Mouse (Mus musculus) adrenal gland, adult 8-10 months (tissue): ENCODE results near the gene Lrmda. TPM values are rescaled to one million over a fixed set of nuclear protein-coding genes. Genes with fewer than 3 reads are reported as not detected.

ENCODE experiments used
- DNase-seq: peaks from one replicate; pipeline ENCODE4 v3.0.0; 2022
- total RNA-seq, 4 experiments: library from RNA; stranded (reverse); gene quantifications; 2 replicates each; pipeline ENCODE4 v1.2.4; 2022

Lrmda gene
- total RNA-seq, 4 experiments from 2014 or later = 3.4 to 8.5 (median 5.7) TPM

- no peak for DNase-seq
These were observed 27.1 kb upstream of the Lrmda start for GRCm38 (mm10) chr14:21992321-21992885.

GRCm38 (mm10) chr14:21993251-21994060 is 26.1 kb upstream of the Lrmda start:
- DNase-seq = peak; percentile 33

DNA sequence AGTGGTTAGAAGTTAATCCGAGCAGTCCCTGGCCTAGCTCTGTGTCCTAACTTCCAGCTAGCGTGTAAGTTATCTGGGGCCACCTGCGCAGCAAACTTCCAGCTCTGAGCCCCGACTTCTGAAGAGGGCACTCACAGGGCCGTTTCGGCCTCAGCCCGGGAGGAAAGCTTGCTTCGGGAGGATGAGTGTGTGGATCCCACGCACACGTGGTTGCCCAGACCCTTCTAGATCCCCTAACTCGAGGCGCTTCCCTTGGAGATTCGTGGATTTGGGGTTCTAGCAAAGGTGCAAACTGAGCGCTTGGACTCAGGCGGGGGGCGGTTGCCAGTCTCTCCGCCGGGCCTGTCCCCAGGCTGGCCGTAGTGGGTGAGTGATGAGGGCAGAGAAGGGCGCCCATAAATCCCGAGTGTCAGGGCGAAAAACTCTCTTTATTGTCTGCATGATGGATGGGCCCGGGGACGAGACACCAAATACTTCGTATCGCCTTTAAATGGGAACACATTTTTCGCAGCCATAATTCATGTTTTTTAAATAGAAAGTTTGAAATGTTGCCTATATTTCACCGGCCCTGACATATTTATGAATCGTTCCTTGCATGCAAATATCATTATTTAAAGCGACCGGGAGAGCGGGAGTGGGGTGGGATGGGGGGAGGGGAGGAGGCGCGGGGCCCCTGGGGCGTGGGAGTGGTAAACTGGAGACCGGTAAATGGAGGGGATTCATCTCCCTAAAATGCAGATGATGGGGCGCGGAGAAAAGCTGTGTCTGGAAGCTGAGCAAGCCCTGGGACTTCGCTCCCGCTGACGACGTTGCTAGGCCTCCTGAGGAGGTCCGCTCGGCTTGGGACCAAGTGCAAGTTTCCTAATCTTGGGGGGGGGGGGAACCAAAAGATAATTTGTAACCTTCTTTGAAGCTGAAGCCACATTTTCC is 25.2 kb upstream of the Lrmda start:
- DNase-seq = peak; percentile 58

- peak; percentile 76 for DNase-seq
These were observed 24.3 kb upstream of the Lrmda start for GRCm38 (mm10) chr14:21995031-21995754.

DNA sequence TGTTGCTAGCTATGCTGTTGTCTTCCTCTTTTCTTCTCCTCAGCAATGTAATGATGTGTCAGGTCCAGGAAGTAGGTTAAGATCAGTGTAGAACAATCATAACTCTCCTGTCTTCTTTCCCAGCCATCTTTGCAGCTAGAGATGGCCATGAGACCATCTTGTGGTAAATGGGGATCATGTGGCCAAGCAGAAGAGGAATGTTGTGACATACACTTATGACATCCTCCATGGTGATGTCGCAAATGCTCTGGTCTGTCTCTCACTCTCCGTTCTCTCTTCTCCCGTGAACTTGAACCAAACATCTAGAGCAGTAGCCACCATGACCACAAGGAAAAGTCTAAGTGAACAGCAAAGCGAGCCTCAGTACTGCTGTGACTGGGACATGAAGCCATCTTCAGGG is 19.9 kb upstream of the Lrmda start:
- DNase-seq = no peak

GRCm38 (mm10) chr14:22003231-22003630 is 16.3 kb upstream of the Lrmda start:
- no peak for DNase-seq

DNA sequence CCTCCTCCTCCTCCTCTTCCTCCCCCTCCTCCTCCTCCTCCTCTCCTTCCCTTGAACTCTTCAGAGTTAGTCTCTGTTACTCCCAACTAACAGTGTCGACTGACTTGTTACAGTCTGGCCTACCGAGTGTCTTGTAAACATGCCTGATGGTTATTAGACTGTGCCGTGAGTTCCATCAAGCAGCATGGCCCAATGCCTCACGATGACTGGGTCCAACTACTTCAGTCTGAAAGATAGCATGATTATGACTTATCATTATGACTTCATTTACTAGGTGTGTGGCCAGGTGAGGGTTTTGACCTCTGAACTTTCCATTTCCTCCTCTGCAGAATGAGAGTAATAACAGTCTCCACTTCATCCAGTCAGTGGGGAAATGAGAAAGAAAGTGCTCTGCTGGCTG is 15.9 kb upstream of the Lrmda start:
- no peak for DNase-seq

GRCm38 (mm10) chr14:22004943-22005342 is 14.6 kb upstream of the Lrmda start:
- DNase-seq = no peak

- DNase-seq = no peak
These were observed 12.5 kb upstream of the Lrmda start for GRCm38 (mm10) chr14:22007006-22007405.

- no peak for DNase-seq
These were observed 5.2 kb upstream of the Lrmda start for GRCm38 (mm10) chr14:22014315-22014714.

GRCm38 (mm10) chr14:22014781-22015180 is 4.7 kb upstream of the Lrmda start:
- DNase-seq = no peak

DNA sequence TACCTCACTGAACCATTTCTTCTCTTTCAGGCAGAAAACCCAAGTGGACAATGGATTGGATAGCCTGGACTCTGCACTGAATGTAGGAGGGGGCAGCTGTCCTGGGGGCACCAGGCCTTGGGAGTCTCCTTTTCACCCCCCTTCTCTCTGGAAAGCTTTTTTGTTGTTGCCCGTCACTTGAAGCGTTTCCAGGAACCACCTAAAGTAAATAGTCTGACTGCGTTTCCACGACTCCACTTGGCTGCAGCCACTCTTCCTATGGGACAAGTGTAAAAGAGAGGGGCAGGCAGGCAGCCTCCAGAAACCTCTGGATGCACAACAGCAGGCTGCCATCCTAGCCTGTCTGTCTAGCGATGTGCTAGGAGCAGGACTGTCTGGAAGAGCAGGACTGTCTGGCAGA is 2.5 kb upstream of the Lrmda start:
- no peak for DNase-seq

GRCm38 (mm10) chr14:22019949-22020845 is 685 bp downstream of the Lrmda start:
- DNase-seq = no peak

DNA sequence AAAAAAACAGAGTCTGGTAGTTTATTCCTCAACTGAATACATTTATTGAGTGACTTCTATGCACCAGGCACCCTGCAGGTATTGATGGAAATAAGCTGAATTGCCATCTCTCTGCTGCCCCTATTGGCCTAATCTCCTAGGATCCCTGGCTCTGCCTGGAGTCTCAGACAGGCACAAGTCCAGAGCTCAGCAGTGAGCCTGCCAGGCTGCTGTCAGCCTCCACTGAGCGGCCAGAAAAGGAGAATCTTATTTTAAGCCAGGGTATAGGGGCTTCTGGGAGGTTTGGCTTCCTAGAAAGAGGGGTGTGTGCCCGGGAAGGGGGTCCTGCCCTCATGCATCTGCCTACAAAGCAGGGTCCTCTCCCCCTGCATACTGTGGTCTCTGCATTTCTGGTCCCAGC is 1.4 kb downstream of the Lrmda start:
- peak; percentile 28 for DNase-seq

GRCm38 (mm10) chr14:22023533-22023932 is 4.0 kb downstream of the Lrmda start:
- no peak for DNase-seq

- peak; percentile 73 for DNase-seq
These were observed 16.4 kb downstream of the Lrmda start for GRCm38 (mm10) chr14:22035900-22036299.

DNA sequence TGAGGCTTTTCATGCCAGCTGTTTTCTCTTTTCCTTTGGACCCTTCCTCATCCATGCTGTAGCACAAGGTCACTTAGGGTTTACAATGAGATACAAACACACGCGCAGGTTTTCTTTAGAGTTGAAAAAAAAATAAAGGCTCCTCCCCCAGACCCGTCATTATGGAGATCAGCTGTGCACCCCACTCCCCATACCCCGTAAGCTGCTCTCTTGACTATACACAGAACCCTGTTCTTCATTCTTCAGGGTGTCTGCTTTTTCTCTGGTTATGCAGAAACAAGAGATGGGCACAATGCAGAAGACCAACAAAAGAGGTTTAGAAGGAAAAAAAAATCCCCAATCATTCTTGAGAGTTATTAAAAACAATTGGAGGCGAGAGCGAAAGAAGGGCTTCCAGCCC is 16.8 kb downstream of the Lrmda start:
- DNase-seq = no peak

- no peak for DNase-seq
These were observed 17.4 kb downstream of the Lrmda start for GRCm38 (mm10) chr14:22036802-22037497.

- DNase-seq = no peak
These were observed 18.1 kb downstream of the Lrmda start for GRCm38 (mm10) chr14:22037498-22038131.

DNA sequence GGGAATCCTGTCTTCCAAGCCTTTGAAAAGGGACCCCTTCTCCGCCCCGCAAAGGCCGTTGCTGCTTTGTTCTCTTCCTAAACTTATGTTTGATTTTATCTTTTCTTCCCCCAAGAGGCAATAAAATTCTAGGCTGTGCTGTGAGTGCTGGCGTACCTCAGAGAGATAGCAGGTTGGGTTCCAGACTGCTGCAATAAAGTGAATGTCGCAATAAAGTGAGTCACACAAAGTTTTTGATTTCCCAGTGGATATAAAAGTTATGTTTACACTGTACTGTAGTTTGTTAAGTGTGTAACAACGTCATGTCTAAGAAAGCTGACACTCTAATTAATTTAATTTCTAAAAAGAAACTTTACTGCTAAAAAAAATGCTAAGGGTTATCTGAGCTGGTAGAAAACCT is 22.6 kb downstream of the Lrmda start:
- no peak for DNase-seq
